Mouse (Mus musculus): ENCODE measurements around the gene Fbxl13. TPM values are rescaled to one million over a fixed set of nuclear protein-coding genes. Genes with fewer than 3 reads are reported as not detected.
A peak's percentile ranks its signal among the peaks of the same experiment; 100 is the strongest.

Fbxl13 gene
- polyA plus RNA-seq, 1 experiment from 2014 or later, result 0.10 TPM

DNA sequence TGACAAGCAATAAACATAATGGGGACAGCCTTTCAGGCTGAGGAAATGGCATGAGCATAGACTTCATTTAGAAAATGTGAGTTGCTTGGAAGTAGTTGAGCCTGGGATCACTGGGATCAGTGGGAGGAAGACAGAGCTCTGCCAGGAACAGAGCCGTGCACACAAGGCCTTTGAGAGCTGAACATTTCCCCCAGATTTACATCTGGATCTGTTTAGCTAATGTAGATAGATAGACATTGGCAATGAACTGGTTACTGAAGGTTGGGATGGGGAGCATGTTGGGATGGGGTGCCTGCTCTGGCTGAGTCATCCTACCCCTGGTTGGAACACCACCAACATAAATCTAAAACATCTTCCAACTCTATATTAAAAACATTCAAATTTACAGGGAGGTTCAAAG lies 138.5 kb downstream of the Fbxl13 start:
- 0 out of 2 replicates have a peak overlapping the region, but pooled peaks have one; percentile 51 for H3K27ac ChIP-seq
- no peaks in the 10 kb centered on the region for H3K9me3 ChIP-seq
- H3K27me3 ChIP-seq, result no peaks in the 10 kb centered on the region
- no peak overlapping the region for H3K4me3 ChIP-seq
- 0 out of 2 replicates have a peak, but pooled peaks have one; percentile 63 for ATAC-seq (ENCODE audit: insufficient number of reproducible peaks, insufficient read depth, low FRiP score, low TSS enrichment)
- no peak overlapping the region for H3K9ac ChIP-seq
- no peak overlapping the region for H3K4me2 ChIP-seq (replicated peaks)
- H3K36me3 ChIP-seq, result no peaks in the 10 kb centered on the region
- WGBS, result 34% methylated on average over 1 of the region's 1 CpGs
- H3K4me1 ChIP-seq, result 0 out of 2 replicates have a peak, but pooled peaks cover 11% of the 10 kb centered on the region

DNA sequence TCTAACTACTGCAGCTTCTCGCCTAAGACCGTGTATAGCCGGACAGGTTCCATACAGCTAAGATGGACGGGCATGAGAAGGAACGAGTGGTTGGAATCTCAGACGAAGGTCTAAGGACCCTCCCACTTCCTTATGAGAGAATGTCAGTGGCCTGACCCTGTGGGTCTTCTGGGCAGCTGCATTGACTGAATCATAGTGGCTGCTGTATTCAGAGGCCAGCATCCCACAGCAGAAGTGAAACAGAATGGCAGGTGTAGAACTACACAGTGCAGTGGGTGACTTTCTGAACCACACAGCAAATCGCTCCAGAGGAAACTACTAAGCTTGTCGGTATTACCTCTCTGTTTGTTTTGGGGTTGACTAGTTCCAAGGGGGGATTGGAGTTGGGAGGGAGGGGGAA lies 140.3 kb downstream of the Fbxl13 start:
- WGBS, result 85% methylated on average over 8 of the region's 8 CpGs
- Histone ChIP-seq H3K9me3 (no peaks in the 10 kb centered on the region), H3K4me3 (no peak overlapping the region), H3K9ac (no peak overlapping the region), H3K4me1 (peaks cover 20% of the 10 kb centered on the region; the same call in 1 of the 2 replicates), H3K27ac (no peak overlapping the region), H3K4me2 (replicated peaks) (no peak overlapping the region), H3K36me3 (no peaks in the 10 kb centered on the region), H3K27me3 (no peaks in the 10 kb centered on the region)
- ATAC-seq (ENCODE audit: insufficient number of reproducible peaks, insufficient read depth, low FRiP score, low TSS enrichment), result no peak

DNA sequence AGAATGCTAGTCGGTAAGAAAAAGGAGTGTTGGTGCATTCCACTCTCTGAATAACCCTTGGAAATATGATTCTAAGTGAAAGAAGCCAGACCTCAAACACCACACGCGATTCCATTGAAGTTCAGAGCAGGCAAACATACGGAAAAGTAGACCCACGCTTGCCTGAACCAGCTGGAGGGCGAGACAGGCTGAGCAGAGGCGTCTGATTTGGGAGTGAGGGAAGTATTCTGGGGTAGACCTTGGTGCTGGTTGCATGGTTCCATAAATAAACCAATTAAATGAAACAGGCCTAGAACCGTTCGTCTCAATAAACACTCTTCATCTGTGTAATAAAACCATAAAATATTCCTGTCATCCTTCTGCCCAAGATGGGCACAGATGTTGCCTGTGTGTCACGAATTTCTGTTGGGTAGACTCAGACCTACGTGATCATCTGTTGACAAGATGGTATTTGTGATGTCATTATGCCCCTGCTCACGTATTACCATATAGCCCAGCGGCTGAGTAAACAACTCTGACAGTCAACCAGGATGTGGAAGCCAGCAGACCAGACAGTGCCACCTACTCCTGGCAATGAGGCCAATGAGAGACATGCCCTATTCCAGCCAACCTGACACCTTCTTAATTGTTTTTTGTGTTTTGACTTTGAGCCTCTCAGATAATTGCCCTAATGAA lies 142.4 kb downstream of the Fbxl13 start:
- 65% methylated on average over 13 of the region's 13 CpGs for WGBS
- Histone ChIP-seq H3K4me3 (no peak overlapping the region), H3K27ac (no peak overlapping the region), H3K9me3 (no peaks in the 10 kb centered on the region), H3K4me2 (replicated peaks) (no peak overlapping the region), H3K9ac (no peak overlapping the region), H3K4me1 (peaks cover 16% of the 10 kb centered on the region; the same call in 1 of the 2 replicates), H3K36me3 (no peaks in the 10 kb centered on the region), H3K27me3 (no peaks in the 10 kb centered on the region)
- no peak for ATAC-seq (ENCODE audit: insufficient number of reproducible peaks, insufficient read depth, low FRiP score, low TSS enrichment)

DNA sequence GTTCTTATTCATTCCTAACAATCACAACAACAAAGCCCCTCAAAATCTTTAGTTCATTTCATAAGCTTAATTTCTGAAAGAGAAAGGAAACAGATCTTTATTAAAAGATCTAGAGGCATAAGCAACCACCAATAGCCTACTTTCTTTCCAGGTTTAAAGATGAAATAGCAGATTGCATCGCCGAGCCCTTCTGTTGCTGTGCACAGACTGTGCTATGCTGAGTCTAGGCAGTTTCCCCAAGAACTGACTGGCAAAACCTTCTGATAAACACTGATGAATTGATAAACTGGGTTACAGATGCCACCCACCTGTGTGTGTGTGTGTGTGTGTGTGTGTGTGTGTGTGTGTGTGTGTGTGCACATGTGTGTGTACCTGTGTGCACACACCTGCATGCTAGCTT lies 144.5 kb downstream of the Fbxl13 start:
- Histone ChIP-seq H3K9me3 (no peaks in the 10 kb centered on the region), H3K36me3 (no peaks in the 10 kb centered on the region), H3K27me3 (no peaks in the 10 kb centered on the region), H3K4me2 (replicated peaks) (no peak overlapping the region), H3K27ac (0 out of 2 replicates have a peak overlapping the region, but pooled peaks have one; percentile 26), H3K4me1 (peaks cover 22% of the 10 kb centered on the region), H3K4me3 (no peak overlapping the region), H3K9ac (no peak overlapping the region)
- WGBS, result 83% methylated on average over 2 of the region's 2 CpGs
- no peak for ATAC-seq (ENCODE audit: insufficient number of reproducible peaks, insufficient read depth, low FRiP score, low TSS enrichment)

DNA sequence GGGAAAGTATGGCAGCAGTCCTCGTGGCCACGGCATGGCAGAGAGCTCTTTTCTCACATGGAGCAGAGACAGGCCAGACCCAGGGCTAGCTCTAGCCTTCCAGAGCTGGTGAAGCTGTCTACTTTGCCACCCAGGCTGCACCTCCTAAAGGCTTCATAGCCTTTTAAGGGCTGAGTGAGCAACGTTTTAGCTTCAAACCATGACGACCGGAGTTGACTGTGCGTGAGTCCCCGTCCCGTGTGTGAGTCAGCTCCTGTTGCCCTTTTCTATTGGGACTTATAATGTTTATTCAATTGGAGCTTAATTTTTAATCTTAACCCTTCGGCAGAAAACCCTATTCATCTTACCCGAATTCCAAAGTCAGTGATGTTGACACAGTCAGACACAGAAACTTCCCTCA lies 145.3 kb downstream of the Fbxl13 start:
- Histone ChIP-seq H3K4me3 (no peak overlapping the region), H3K27ac (no peak overlapping the region), H3K9ac (no peak overlapping the region), H3K27me3 (no peaks in the 10 kb centered on the region), H3K36me3 (no peaks in the 10 kb centered on the region), H3K4me1 (peaks cover 29% of the 10 kb centered on the region), H3K9me3 (no peaks in the 10 kb centered on the region), H3K4me2 (replicated peaks) (no peak overlapping the region)
- no peak for ATAC-seq (ENCODE audit: insufficient number of reproducible peaks, insufficient read depth, low FRiP score, low TSS enrichment)
- WGBS, result 80% methylated on average over 10 of the region's 10 CpGs

DNA sequence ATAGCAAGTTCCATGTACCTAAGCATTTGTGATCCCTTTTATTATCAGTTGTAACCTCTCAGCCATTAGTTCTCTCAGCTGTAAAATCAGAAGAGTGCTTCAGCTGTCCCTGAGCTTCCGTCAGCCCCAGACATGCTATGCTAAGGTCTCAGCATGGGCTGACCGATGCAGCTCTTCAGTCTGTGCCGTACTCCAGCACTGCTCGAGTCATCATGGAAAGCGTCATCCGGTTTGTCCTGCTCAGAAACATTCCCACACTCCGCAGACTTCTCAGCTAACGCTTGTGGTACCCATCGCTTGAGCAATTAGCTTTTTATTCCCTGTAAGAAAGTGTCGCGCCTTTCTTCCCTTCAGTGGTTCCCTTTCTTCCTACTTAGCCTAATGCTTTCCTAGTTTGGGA lies 146.5 kb downstream of the Fbxl13 start:
- no peak overlapping the region for H3K4me2 ChIP-seq (replicated peaks)
- no peaks in the 10 kb centered on the region for H3K9me3 ChIP-seq
- peaks cover 32% of the 10 kb centered on the region for H3K4me1 ChIP-seq
- 89% methylated on average over 11 of the region's 11 CpGs for WGBS
- no peaks in the 10 kb centered on the region for H3K36me3 ChIP-seq
- ATAC-seq (ENCODE audit: insufficient number of reproducible peaks, insufficient read depth, low FRiP score, low TSS enrichment), result no peak
- no peak overlapping the region for H3K27ac ChIP-seq
- no peak overlapping the region for H3K4me3 ChIP-seq
- H3K9ac ChIP-seq, result no peak overlapping the region
- no peaks in the 10 kb centered on the region for H3K27me3 ChIP-seq

DNA sequence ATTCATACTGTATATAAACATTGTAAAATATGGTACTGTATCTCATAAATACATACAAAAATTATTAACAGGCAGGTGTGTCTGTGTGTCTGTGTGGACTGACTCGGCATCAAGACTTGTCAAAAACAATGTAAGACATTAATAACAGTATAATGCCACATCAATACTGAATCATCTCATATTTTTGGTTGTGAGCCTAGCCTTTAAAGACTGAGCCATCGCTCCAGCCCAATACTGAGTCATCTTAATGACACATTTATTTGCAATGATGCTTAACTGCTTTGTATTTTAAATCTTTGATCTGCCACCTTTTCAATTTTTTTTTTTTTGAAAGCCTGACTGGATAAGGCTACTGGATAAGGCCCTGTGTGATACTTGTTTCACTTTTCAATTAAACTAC lies 146.9 kb downstream of the Fbxl13 start:
- no peak overlapping the region for H3K27ac ChIP-seq
- peaks cover 32% of the 10 kb centered on the region for H3K4me1 ChIP-seq
- H3K36me3 ChIP-seq, result no peaks in the 10 kb centered on the region
- no peak overlapping the region for H3K9ac ChIP-seq
- H3K4me2 ChIP-seq (replicated peaks), result no peak overlapping the region
- WGBS, result 88% methylated on average over 2 of the region's 2 CpGs
- no peak overlapping the region for H3K4me3 ChIP-seq
- no peaks in the 10 kb centered on the region for H3K27me3 ChIP-seq
- H3K9me3 ChIP-seq, result no peaks in the 10 kb centered on the region
- ATAC-seq (ENCODE audit: insufficient number of reproducible peaks, insufficient read depth, low FRiP score, low TSS enrichment), result no peak

DNA sequence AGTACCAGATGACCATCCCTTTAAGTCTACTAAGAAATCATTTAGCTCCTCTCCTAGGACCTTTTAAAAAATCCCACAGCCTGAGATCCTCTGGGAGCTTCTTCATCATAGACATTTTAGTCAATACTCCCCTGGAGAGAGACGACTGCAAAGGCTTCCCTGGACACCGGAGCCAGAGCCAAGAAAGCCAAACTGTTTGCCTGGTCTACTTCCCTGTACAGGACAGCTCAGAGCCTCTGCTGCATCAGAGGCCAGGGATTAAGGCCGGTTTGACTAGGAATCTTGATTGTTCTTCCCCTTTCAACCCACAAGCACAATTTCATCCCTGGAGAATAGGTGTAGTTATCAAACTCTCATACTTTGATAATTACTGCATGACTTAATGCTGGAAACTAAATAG lies 148.6 kb downstream of the Fbxl13 start:
- Histone ChIP-seq H3K4me1 (peaks cover 32% of the 10 kb centered on the region), H3K9me3 (no peaks in the 10 kb centered on the region), H3K9ac (no peak overlapping the region), H3K27ac (peak overlapping the region; percentile 75), H3K27me3 (no peaks in the 10 kb centered on the region), H3K4me3 (no peak overlapping the region), H3K4me2 (replicated peaks) (no peak overlapping the region), H3K36me3 (no peaks in the 10 kb centered on the region)
- ATAC-seq (ENCODE audit: insufficient number of reproducible peaks, insufficient read depth, low FRiP score, low TSS enrichment), result no peak
- WGBS, result 43% methylated on average over 3 of the region's 3 CpGs

DNA sequence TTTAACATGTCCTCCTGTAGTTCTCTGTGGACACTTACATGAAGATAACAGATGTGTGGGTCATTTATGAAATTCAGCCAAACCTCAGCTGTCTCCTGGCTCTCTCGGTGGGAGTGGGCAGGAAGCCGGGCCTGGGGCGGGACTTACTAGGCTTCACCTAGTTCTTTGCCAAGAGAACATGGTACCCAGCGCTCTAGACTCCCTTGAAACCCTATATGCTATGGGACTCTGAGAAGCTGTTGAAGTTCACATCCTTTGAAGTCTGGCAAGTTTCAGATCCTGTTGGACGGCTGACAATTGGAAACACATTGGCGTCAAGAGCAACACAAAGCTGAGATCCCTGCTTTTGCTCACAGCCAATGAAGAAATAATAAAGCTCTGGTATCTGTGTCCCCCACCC lies 149.1 kb downstream of the Fbxl13 start:
- Histone ChIP-seq H3K4me1 (peaks cover 28% of the 10 kb centered on the region), H3K9ac (no peak overlapping the region), H3K27ac (peak overlapping the region; percentile 75), H3K9me3 (no peaks in the 10 kb centered on the region), H3K27me3 (no peaks in the 10 kb centered on the region), H3K36me3 (no peaks in the 10 kb centered on the region), H3K4me3 (no peak overlapping the region), H3K4me2 (replicated peaks) (no peak overlapping the region)
- 0 out of 2 replicates have a peak, but pooled peaks have one; percentile 18 for ATAC-seq (ENCODE audit: insufficient number of reproducible peaks, insufficient read depth, low FRiP score, low TSS enrichment)
- 28% methylated on average over 6 of the region's 6 CpGs for WGBS

DNA sequence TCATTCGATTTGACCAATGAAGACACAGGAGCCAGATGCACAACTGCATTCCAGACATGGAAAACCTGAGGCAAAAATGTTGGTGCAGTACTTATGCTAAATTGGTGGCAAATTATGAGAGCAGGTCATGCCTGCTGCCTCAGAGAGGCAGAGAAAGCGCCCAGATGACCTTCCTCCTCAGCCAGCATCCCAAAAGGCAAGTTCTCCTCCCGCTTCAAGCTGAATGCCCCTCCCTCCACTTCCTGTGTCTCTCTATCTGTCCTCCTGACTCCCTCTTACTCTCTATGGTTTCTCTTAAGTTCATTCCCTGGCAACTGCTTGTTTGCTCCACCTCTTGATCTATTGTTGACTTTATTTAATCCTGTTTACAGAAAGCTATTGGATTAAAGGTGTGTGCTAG lies 150.7 kb downstream of the Fbxl13 start:
- H3K9ac ChIP-seq, result no peak overlapping the region
- no peaks in the 10 kb centered on the region for H3K27me3 ChIP-seq
- no peak overlapping the region for H3K4me2 ChIP-seq (replicated peaks)
- no peak for ATAC-seq (ENCODE audit: insufficient number of reproducible peaks, insufficient read depth, low FRiP score, low TSS enrichment)
- no peaks in the 10 kb centered on the region for H3K36me3 ChIP-seq
- peaks cover 32% of the 10 kb centered on the region for H3K4me1 ChIP-seq
- WGBS, result 28% methylated on average over 3 of the region's 3 CpGs
- H3K27ac ChIP-seq, result no peak overlapping the region
- H3K9me3 ChIP-seq, result no peaks in the 10 kb centered on the region
- no peak overlapping the region for H3K4me3 ChIP-seq

DNA sequence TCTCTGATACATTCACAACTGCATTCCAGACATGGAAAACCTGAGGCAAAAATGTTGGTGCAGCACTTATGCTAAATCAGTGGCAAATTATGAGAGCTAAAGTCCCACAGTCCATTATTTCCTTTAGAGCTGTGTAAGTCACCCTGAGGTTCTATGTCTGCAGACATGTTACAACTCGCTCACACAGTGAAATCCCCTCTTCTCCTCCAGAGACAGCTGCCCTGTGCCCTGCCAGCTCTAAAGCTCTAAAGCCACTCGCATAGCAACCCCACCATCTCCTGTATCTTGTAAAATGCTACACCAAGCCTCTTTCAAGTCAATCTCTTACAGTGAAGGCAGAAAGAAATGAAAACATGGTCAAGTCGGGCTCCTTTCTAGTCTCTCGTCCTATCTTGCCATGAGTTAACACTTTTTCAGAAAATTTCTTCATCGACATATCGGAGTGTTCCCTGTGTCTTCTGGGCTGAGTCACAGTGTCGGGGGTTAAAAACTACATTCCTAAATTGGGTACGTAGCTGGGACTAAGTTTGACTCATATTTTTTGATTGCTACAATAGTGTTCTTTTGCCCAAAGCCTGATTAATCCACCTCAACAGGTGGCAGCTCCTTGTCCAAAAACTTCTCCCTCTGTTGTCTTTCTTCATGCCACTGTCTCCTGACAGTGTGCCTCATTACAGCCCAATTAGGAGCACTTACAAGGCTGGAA lies 152.0 kb downstream of the Fbxl13 start:
- Histone ChIP-seq H3K4me2 (replicated peaks) (no peak overlapping the region), H3K36me3 (no peaks in the 10 kb centered on the region), H3K4me3 (no peak overlapping the region), H3K4me1 (peaks cover 43% of the 10 kb centered on the region), H3K9ac (no peak overlapping the region), H3K27ac (0 out of 2 replicates have a peak overlapping the region, but pooled peaks have one; percentile 25), H3K9me3 (no peaks in the 10 kb centered on the region), H3K27me3 (no peaks in the 10 kb centered on the region)
- WGBS, result 82% methylated on average over 8 of the region's 8 CpGs
- no peak for ATAC-seq (ENCODE audit: insufficient number of reproducible peaks, insufficient read depth, low FRiP score, low TSS enrichment)

DNA sequence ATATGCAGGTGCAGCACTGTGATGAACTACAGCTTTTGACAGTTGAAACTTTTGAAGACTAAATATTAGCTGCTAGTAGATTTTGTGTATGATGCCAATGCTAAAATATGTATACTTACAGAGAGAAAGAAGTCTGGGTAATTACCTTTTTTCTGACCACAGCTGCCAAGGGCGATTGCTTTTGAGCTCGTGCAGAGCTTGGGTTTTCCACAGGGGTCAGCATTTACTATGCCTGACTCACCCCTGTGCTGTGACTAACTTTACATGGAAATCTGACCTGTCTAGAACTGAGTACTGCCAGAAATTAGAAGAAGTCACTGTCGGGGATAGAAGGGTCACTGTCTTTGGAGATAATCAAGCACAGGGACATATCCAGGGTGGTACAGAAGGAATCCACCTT lies 153.2 kb downstream of the Fbxl13 start:
- 59% methylated on average over 3 of the region's 3 CpGs for WGBS
- H3K9ac ChIP-seq, result no peak overlapping the region
- H3K36me3 ChIP-seq, result no peaks in the 10 kb centered on the region
- H3K9me3 ChIP-seq, result no peaks in the 10 kb centered on the region
- no peak for ATAC-seq (ENCODE audit: insufficient number of reproducible peaks, insufficient read depth, low FRiP score, low TSS enrichment)
- H3K4me1 ChIP-seq, result peaks cover 43% of the 10 kb centered on the region
- H3K4me2 ChIP-seq (replicated peaks), result no peak overlapping the region
- H3K4me3 ChIP-seq, result no peak overlapping the region
- H3K27me3 ChIP-seq, result no peaks in the 10 kb centered on the region
- no peak overlapping the region for H3K27ac ChIP-seq
